In the genomic region with DNA sequence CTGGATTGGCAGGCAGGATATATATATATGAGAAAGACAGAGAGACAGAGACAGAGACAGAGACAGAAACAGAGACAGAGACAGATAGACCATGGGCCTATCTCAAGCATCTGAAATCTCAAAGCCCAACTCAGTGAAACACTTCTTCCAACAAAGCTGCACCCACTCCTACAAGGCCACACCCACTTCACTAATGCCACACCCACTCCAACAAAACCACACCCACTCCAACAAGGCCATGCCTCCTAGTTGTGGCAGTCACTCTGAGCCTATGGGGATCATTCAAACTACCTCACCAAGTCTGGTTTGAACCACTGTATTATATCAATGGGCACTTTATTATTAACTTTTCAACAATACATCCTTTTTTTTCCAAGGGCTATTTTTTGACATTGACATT, we compare ENCODE assay signal across 14 mouse cellular contexts. TPM values are rescaled to one million over a fixed set of nuclear protein-coding genes. Genes with fewer than 3 reads are reported as not detected.
"Had no signal": no experiment of that assay in that cellular context is flagged by ENCODE, and none has a peak within 500 bp of the region (broad histone marks: within the 10 kb centered on the region; RNA-seq: fewer than 3 reads in every experiment).

No protein-coding gene starts in this region.

- H3K36me3 ChIP-seq: kidney, embryonic 15.5 days; limb, embryonic 10.5 days; liver, embryonic 15.5 days; lung, embryonic 15.5 days; midbrain, embryonic 12.5 days had no signal

- H3K9me3 ChIP-seq: kidney, embryonic 15.5 days; limb, embryonic 10.5 days; liver, embryonic 15.5 days; lung, embryonic 15.5 days; megakaryocyte, embryonic 14.5 days; midbrain, embryonic 12.5 days had no signal

- H3K27me3 ChIP-seq: liver, embryonic 15.5 days; lung, embryonic 15.5 days; megakaryocyte, embryonic 14.5 days had no signal

- H3K4me2 ChIP-seq: kidney, embryonic 15.5 days; liver, embryonic 15.5 days; lung, embryonic 15.5 days; midbrain, embryonic 12.5 days had no signal

- H3K4me3 ChIP-seq: kidney, embryonic 15.5 days; left cerebral cortex, adult 2 months; limb, embryonic 10.5 days; liver, embryonic 15.5 days; lung, embryonic 15.5 days; megakaryocyte, embryonic 14.5 days; midbrain, embryonic 12.5 days had no signal

- H3K27ac ChIP-seq: kidney, embryonic 15.5 days; left cerebral cortex, adult 2 months; limb, embryonic 10.5 days; liver, embryonic 15.5 days; lung, embryonic 15.5 days; macrophage; midbrain, embryonic 12.5 days had no signal

- H3K9ac ChIP-seq: kidney, embryonic 15.5 days; liver, embryonic 15.5 days; lung, embryonic 15.5 days; midbrain, embryonic 12.5 days had no signal

- ATAC-seq: midbrain, embryonic 16.5 days had no signal

- DNase-seq: kidney, adult 2 months; kidney, postnatal 14 days; lung, postnatal 14 days; thymus, adult 18-20 months; thymus, postnatal 14 days had no signal

- H3K4me1 ChIP-seq: liver, embryonic 15.5 days; lung, embryonic 15.5 days; megakaryocyte, embryonic 14.5 days; midbrain, embryonic 12.5 days had no signal

RNA-seq across cellular contexts. Expression of a gene that starts 34.2 kb away (rescaled TPM):
- polyA plus RNA-seq: liver, embryonic 15.5 days; macrophage had no signal

RNA-seq across cellular contexts. Expression of a gene that starts 35.6 kb away (rescaled TPM):
- polyA plus RNA-seq: macrophage had no signal
